Mouse (Mus musculus) thymus, postnatal 14 days (tissue): ENCODE measurements around the gene Mycn.

Experiments
- DNase-seq: peaks from one replicate; pipeline ENCODE4 v3.0.0; 2021

Gene Mycn

DNA sequence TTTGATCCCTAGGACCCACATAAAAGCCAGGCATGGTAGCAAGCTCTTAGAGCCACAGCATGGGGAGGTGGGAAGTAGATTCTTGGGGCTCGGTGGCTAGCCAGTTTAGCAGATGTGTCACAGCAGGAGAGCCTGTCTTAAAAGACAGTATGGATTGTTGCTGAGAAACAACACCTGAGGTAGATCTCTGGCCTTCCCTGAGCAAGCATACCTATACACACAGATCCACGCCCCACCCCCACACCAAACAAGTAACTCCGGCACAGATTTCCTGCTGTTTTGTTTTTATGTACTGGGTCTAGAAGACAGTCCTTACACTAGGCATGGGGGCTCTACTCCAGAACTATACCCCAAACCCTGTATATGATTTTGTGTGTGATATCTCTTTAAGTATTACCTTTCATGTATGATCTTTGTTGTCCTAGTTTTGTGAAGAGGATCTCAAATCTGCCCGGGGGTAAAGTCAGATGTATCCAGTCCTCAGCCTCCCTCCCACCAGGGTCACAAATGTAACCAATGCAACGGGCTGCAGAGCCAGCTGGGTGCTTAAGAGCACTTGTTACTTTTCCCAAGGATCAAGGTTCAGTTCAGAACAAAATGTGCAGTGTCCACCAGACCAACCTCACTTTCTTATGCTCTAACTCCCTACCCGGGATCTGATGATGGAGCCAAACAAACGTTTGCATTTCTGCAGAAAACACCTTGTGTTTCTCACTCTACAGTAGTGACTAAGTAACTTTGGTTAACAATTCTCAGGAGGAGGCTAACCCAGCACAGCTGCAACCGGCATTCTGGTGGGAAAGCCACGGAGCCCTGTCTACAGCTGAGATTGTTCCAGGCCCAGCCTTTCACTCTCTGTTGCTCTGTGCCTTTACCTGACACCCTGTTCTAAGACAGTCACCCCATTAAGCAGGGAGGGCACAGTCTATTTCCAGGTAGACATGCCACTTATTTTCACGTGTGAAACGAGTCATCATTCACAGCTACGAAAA is 21.3 kb downstream of the Mycn start:
- no peak for DNase-seq

- DNase-seq: no peak
These were observed 25.4 kb downstream of the Mycn start for GRCm38 (mm10) chr12:12916298-12916697.

DNA sequence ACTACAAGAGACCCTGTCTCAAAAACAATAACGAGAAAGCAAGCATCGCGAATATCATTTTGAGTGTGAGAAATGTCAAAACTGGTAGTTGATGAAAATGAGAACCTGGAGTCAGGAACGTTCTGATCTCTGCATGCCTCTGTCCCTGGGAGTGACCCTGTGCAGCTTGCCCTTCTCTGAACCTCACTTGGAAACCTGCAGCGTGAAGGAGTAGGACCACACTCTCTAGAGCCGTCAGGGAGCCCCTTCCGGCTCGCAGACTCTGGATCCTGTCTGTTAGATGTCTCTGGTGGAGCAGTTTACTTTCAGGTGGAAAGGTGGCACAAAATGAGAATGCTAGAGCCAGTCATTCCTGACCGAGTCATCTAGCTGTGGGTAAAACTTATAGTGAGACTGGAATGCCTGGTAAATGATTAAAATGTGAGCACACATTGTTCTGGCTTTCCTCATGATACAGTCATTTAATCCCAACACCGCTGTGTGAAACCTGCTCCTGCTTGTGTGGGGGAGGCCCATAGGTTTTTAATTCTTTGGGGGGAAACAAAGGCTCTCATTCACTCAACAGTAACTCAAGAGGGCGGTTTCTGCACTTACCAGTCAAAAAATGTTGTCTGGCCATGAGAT is 31.2 kb downstream of the Mycn start:
- DNase-seq: no peak

DNA sequence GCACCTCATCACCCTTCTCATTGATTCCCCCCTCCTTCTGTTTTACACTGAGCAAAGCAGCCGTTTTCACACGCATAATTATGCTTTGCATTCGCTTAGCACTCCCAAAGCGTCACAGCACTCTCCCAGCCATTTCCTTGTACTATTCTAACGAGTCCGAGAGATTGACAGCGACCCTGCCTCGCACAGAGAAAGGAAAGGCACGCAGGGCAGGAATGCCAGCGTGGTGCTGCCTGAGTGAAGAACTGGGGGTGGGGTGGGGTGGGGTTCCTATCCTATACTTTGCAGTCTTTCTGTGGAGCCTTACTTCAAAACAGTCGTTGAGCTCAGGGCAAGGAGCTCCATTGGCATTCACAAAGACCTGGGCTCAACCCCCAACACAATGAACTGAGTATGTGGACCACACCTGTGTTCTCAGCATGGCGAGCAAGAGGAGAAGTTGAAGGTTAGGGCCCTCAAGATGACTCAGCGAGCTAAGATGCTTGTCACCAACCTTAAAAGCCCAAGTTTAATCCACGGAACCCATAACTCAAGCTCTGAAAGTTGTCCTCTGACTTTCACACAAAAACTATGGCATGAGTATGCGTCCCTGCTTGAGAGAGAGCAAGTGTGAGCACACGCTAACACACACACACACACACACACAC is 32.0 kb downstream of the Mycn start:
- DNase-seq: no peak

GRCm38 (mm10) chr12:12906771-12907170 is 34.9 kb downstream of the Mycn start:
- no peak for DNase-seq

- DNase-seq: no peak
These were observed 35.4 kb downstream of the Mycn start for GRCm38 (mm10) chr12:12906321-12906720.

GRCm38 (mm10) chr12:12905117-12905516 is 36.6 kb downstream of the Mycn start:
- DNase-seq: no peak

DNA sequence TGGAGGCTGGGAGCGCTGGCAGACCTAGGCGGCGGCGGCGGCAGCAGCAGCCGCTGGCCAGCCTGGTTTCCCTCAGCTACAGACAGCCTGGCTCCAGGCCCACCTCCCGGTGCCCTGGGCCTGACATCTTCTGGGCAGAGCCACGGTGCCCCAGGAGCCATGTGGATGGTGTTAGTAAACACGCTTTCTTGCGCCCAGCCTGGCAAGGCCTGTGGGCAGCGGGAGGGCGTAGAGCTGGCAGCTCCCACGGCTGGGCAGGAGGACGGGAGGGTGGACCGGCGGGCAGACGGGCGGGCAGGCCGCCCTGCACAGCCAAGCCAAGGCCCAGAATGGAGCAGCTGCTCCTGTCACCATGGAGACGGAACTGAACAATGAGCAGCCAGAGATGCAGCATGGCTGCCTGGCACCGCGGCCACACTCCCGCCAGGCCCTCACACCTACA is 37.2 kb downstream of the Mycn start:
- no peak for DNase-seq

- DNase-seq: no peak
These were observed 37.6 kb downstream of the Mycn start for GRCm38 (mm10) chr12:12904086-12904485.

GRCm38 (mm10) chr12:12902403-12902802 is 39.3 kb downstream of the Mycn start:
- DNase-seq: no peak

DNA sequence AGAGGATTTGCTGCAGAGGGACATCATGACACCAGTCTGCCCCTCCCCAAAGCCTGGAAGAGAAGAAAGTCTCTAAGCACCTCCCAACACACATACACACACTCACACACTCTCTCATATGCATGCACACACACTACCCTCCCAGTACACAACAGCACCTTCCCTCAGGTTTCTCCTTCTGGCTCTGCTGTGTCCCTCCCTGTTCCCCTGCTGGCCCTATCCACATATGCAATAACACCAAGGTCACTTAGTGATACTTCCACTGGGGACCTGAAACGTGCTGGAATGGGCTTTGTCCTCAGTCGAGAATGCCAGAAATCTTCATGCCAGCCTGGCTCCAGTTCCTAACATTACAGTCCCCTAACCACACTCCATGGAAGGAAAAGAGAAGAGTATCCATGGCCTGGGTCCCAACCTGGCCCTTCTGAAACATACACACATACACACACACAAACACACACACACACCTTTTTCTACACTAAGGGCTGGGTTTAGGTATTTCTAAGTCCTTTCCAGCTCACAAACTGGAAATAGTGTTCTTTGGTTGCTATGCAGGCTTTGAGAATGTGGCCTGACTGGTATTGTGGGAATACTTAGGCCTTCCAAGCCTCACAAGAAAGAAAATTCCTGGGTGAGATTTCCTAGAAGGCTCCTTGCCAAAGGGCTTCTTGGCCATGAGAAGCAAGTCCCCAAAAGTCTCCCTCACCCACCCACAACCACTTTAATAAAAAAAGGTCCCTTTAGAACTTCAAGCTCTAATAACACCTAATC is 43.2 kb downstream of the Mycn start:
- DNase-seq: no peak

- DNase-seq: no peak
These were observed 47.7 kb downstream of the Mycn start for GRCm38 (mm10) chr12:12893986-12894385.

DNA sequence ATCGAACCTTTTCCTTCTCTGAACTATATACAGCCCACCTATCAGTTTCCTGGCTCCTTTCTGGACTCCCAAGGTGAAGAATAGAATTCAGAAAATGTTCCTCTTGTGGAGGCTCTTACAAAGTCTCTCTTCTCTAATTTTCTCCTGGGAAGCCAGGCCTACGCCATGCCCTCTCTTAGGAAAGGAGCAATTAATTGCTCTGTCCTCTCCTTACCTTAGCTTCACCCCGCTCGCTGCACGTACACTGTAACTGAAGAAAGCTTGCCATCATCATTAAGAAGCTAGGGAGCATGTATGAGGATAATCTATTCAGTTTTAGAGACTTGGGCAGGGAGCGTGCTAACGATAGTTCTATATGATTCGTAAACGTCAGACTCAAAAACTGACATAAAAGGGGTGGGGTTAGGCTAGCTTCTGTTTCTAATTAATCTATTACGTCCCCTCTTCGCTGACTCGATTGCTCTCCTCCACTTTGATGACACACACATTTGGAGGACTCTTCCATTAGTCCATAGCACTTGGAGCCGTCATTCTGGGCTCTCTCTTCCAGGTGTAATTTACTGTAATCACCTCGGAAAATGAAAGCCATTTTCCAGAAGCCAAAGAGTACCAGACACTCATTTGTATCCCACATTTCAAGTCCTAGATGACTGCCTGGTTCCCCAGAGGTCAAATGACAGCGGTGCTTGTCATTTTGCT is 55.4 kb downstream of the Mycn start:
- no peak for DNase-seq
